Mouse (Mus musculus) spleen, adult 12 weeks (tissue): ENCODE results near the gene Atraid.
A peak's percentile ranks its signal among the peaks of the same experiment; 100 is the strongest.

Experiments
- DNase-seq: peaks from one replicate; pipeline ENCODE4 v3.0.0; 2022; ENCODE audit warnings: low spot score

The Atraid gene

GRCm38 (mm10) chr5:31054261-31055215 is 6.4 kb downstream of the Atraid start, which contains the start of gene Cad:
Cad (plus strand) TSS chr5:31054780.
- DNase-seq = peak; percentile 92

- DNase-seq = no peak
These were observed 7.4 kb downstream of the Atraid start for GRCm38 (mm10) chr5:31055216-31056140.

GRCm38 (mm10) chr5:31069810-31070209 is 21.7 kb downstream of the Atraid start:
- DNase-seq = no peak

DNA sequence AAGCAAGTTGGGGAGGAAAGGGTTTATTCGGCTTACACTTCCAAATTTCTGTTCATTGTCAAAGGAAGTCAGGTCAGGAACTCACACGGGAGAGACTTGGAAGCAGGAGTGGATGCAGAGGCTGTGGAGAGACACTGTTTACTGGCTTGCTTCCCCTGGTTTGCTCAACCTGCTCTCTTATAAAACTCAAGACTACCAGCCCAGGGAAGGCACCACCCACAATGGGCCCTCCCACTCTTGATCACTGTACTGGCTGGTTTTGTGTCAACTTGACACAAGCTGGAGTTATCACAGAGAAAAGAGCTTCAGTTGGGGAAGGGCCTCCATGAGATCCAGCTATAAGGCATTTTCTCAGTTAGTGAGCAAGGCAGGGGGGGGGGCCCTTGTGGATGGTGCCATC is 22.9 kb downstream of the Atraid start:
- no peak for DNase-seq

DNA sequence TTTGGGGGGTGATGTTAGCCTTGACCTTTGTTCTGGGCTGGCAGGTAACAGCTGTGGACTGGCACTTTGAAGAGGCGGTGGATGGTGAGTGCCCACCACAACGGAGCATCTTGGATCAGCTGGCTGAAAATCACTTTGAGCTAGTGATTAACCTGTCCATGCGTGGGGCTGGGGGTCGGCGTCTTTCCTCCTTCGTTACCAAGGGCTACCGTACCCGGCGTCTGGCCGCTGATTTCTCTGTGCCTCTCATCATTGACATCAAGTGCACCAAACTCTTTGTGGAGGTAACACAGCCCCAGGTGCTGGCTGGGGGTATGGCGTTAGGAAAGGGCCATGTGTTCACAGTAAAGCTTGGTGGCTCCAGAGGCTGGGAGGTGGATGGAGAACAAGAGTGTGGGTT is 23.7 kb downstream of the Atraid start:
- no peak for DNase-seq

GRCm38 (mm10) chr5:31073176-31073575 is 25.1 kb downstream of the Atraid start:
- no peak for DNase-seq

DNA sequence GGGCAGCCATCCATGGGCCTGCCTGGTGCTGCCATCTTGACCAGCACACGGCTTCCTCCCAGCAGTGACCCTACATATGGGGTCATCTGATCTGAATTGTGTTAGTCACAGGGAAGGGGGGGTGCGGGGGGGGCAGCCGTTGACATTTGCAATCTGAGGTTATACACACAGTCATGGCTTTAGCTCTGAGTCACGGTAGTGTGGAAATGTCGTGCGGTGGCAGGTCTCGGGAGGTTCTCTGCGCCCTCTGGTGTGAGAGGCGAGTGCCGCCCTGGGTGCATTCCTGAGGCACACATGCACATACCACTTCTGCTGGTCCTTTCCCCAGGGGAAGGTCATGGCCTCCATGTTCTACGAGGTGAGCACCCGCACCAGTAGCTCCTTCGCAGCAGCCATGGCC is 28.2 kb downstream of the Atraid start:
- no peak for DNase-seq

- DNase-seq = no peak
These were observed 32.1 kb downstream of the Atraid start for GRCm38 (mm10) chr5:31080059-31080794.

DNA sequence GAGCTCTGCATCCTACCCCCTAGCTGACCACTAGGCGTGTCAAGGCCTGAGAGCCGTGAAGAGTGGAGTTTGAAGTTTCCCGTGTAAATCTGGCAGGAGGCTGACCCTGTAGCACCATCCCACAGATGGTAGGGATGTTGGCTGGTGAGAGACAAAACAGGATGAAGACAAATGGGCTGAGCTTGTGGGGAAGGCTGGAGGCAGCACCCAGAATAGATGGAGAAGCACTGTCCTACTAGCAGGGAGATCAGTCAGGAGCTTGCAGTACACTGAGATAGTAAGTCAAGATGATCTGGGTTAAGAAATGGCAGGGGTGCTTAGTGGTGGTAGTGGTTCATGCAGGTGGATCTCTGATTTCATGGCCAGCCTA is 32.7 kb downstream of the Atraid start:
- no peak for DNase-seq

DNA sequence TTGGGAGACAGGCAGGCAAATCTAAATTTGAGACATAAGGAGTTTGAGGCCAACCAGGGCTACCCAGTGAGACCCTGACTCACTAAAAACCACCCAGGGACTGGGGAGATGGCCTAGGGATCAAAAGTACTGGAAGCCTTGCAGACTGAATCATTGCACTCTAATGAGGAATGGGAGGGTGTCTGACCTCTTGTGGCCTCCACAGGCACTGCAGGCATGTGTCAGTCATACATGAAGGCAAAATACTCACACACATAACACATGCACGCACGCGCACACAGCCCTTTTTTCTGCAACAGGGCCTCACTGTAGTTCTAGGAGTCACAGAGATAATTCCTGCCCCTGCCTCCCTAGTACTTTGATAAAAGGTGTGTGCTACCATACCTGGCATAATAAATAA is 33.3 kb downstream of the Atraid start:
- DNase-seq = peak; percentile 24

- DNase-seq = no peak
These were observed 34.2 kb downstream of the Atraid start for GRCm38 (mm10) chr5:31082355-31082754.

DNA sequence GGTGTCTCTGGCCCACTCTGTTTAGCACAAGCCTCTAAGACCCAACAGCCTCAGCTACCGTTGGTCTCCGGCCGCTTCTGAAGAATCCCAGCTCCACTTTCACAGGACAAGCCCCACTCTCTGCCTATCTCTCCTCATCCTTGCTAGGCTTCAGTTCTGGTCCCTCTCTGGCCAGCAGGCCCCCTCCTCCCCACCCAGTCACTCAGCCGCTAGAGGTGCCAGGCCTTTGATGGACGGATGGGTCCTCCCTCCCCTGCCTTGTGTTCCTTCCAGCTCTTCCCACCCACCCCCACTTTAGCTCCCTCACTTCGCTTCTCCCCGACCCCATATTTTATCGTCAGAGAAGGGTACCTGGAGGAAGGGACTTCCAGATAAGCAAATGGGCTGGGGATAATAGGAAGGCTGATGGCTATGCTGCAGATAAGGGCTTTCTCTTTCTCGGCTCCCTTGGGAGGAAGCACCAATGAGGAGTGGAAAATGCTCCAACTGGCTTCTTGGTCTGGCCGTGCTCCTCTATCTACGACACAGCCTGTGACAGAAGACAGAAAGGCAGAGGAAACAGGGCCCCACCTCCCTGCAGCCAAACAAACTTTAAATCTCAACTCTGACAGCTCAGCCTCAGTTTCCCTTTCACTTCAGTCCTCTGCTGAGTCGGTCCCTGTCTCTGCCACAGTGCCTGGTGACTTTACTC is 35.0 kb downstream of the Atraid start:
- no peak for DNase-seq

- no peak for DNase-seq
These were observed 35.8 kb downstream of the Atraid start for GRCm38 (mm10) chr5:31083949-31084348.

DNA sequence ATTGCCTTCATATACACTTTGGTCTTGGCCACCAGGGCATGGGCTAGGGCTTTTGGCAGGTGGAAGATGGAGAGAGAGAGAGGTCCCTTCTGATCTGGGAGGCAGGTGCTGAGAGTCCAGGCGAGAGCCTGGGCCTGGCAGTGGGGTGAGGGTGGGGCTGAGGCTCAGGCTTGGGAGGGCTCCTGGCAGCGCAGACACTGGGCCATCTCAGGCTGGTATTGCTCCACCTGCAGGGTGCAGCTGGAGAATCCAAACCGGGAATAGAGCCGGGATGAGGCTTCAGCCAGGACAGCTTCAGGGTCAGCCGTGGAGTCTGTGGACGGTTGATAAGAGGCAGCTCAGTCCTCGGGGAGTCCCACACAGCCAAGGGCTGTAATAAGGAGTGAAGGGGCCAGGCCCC is 38.5 kb downstream of the Atraid start:
- DNase-seq = no peak

GRCm38 (mm10) chr5:31087131-31087530 is 39.0 kb downstream of the Atraid start:
- DNase-seq = no peak

GRCm38 (mm10) chr5:31092231-31092975 is 44.3 kb downstream of the Atraid start:
- DNase-seq = no peak

DNA sequence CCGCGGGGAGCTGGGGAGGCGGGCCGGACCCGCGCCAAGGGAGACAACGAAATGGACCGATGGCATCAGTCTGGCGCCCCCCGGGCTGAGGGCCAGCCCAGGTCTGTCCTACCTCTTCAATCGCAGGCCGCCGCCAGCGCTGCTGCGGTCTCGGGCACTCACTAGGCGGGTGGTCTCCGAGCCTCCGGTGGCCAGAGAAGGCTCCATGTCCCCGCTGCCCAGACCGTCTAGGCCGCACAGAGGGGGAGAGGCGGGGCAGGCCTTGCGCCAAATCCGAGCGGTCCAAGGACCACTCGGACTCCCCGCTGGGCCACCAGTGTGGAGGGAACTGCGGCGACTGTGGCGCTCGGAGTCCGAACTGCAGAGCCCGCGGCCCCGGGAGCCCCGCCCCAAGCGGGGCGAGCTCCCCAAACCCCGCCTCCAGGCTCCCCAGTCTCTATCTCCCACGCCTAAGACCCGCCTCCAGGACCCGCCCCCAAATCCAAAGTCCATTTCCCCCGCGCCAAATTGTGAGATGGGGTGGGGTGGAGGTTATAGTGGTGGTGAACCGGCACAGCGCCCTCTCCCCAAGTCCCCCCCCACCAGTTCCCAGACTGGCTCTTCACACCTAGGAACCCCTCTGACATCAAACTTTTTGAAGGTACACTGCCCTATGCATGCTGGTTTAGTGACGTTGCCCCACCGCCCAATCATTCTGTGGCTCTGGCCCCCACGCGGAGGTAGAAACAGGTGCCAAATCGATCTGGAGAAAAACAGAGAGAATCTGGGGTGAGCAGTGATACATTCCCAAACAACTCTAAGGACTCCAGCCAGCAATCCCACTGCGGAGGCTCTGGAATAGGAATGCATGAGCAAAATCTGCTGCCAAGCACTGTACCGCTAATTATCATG is 45.3 kb downstream of the Atraid start:
- no peak for DNase-seq

GRCm38 (mm10) chr5:31094100-31094798 is 46.1 kb downstream of the Atraid start:
- DNase-seq = no peak
